Mouse (Mus musculus) brain, embryonic 14.5 days (tissue): ENCODE measurements around the gene Ms4a6d. TPM values are rescaled to one million over a fixed set of nuclear protein-coding genes. Genes with fewer than 3 reads are reported as not detected.
A peak's percentile ranks its signal among the peaks of the same experiment; 100 is the strongest.
"Not testable (repeated sequence)": the region's sequence is repeated elsewhere in the genome, so short reads cannot be mapped to it uniquely, and the experiment has no call there.

Source experiments
- DNase-seq: peaks from one replicate; pipeline ENCODE4 v3.0.0-alpha.2; 2011; ENCODE audit warnings: low read depth
- CTCF ChIP-seq: fragments of 200-500 bp; IDR thresholded peaks from 2 replicates; pipeline ENCODE4 v1.5.1; 2012; ENCODE audit warnings: inconsistent platforms, mild to moderate bottlenecking, moderate library complexity, borderline replicate concordance; ENCODE audit not compliant: insufficient read depth, insufficient read length; ENCODE audit errors: extremely low read depth
- POLR2A ChIP-seq: fragments of 200-500 bp; IDR thresholded peaks from 2 replicates; pipeline ENCODE4 v1.6.1; 2012; ENCODE audit warnings: mild to moderate bottlenecking, inconsistent platforms, borderline replicate concordance; ENCODE audit not compliant: poor library complexity, insufficient read depth, insufficient read length, severe bottlenecking; ENCODE audit errors: extremely low read depth
- polyA plus RNA-seq: library from polyadenylated mRNA; depleted of rRNA; stranded (reverse); fragments of >200 nt; gene quantifications from 2 replicates; pipeline ENCODE4 v1.2.3, GENCODE M21; 2012

The Ms4a6d gene
- polyA plus RNA-seq, 1 experiment = 1.7 TPM

- DNase-seq = no peak
- TF ChIP-seq CTCF (no peak), POLR2A (no peak)
Measured at GRCm38 (mm10) chr19:11614805-11615204, 10.2 kb upstream of the Ms4a6d start.

- DNase-seq = no peak
- no peak for TF ChIP-seq POLR2A
- no peak for TF ChIP-seq CTCF
Measured at GRCm38 (mm10) chr19:11613776-11614443, 9.3 kb upstream of the Ms4a6d start.

GRCm38 (mm10) chr19:11613084-11613483 is 8.4 kb upstream of the Ms4a6d start:
- TF ChIP-seq CTCF (no peak), POLR2A (no peak)
- DNase-seq = no peak

GRCm38 (mm10) chr19:11612293-11612692 is 7.6 kb upstream of the Ms4a6d start:
- TF ChIP-seq POLR2A = no peak
- no peak for TF ChIP-seq CTCF

GRCm38 (mm10) chr19:11611541-11611945 is 6.9 kb upstream of the Ms4a6d start:
- peak; percentile 78 for DNase-seq

More at GRCm38 (mm10) chr19:11612293-11612692, 7.6 kb upstream of the Ms4a6d start:
- DNase-seq = no peak

GRCm38 (mm10) chr19:11608172-11608571 is 3.5 kb upstream of the Ms4a6d start:
- TF ChIP-seq CTCF (peak; percentile 70), POLR2A (no peak)
- DNase-seq = peak; percentile 52

More at GRCm38 (mm10) chr19:11611541-11611945, 6.9 kb upstream of the Ms4a6d start:
- TF ChIP-seq POLR2A (no peak), CTCF (peak; percentile 54; the same call in 1 of the 2 replicates)

GRCm38 (mm10) chr19:11602026-11602425 is 2.6 kb downstream of the Ms4a6d start:
- DNase-seq = peak; percentile 5
- TF ChIP-seq CTCF (peak; percentile 23; the same call in 1 of the 2 replicates), POLR2A (no peak)

- TF ChIP-seq POLR2A (no peak), CTCF (no peak)
- DNase-seq = no peak
Measured at GRCm38 (mm10) chr19:11601349-11601748, 3.3 kb downstream of the Ms4a6d start.

- no peak for TF ChIP-seq CTCF
- TF ChIP-seq POLR2A = no peak
- no peak for DNase-seq
Measured at GRCm38 (mm10) chr19:11589891-11590449, 14.7 kb downstream of the Ms4a6d start.

GRCm38 (mm10) chr19:11589205-11589604 is 15.4 kb downstream of the Ms4a6d start:
- no peak for TF ChIP-seq CTCF
- no peak for TF ChIP-seq POLR2A
- DNase-seq = no peak

- TF ChIP-seq POLR2A (no peak), CTCF (no peak)
- peak; percentile 39 for DNase-seq
Measured at GRCm38 (mm10) chr19:11574965-11575364, 29.7 kb downstream of the Ms4a6d start.

- not testable (repeated sequence) for DNase-seq
Measured at GRCm38 (mm10) chr19:11559560-11559959, 45.1 kb downstream of the Ms4a6d start.

GRCm38 (mm10) chr19:11554726-11555125 is 49.9 kb downstream of the Ms4a6d start:
- DNase-seq = no peak
- TF ChIP-seq POLR2A (no peak), CTCF (no peak)

GRCm38 (mm10) chr19:11547911-11548310 is 56.7 kb downstream of the Ms4a6d start:
- TF ChIP-seq CTCF (no peak), POLR2A (no peak)
- DNase-seq = no peak

GRCm38 (mm10) chr19:11544383-11544782 is 60.3 kb downstream of the Ms4a6d start:
- DNase-seq = not testable (repeated sequence)

GRCm38 (mm10) chr19:11540166-11540821 is 64.4 kb downstream of the Ms4a6d start:
- not testable (repeated sequence) for DNase-seq
